Mouse (Mus musculus) c-Kit-negative CD71-positive TER-119-positive erythroid progenitor cells, embryonic 14.5 days (primary cell): ENCODE results near the gene Fam83d.
A peak's percentile ranks its signal among the peaks of the same experiment; 100 is the strongest.
"Not testable (repeated sequence)": the region's sequence is repeated elsewhere in the genome, so short reads cannot be mapped to it uniquely, and the experiment has no call there.

Experiments used
- DNase-seq: peaks from one replicate; pipeline ENCODE4 v3.0.0-alpha.2; 2013; ENCODE audit warnings: low read depth, low spot score

The Fam83d gene

GRCm38 (mm10) chr2:158767742-158768339 is at the start of gene Fam83d:
Gene Fam83d, plus strand, starts transcription at chr2:158768093.
- DNase-seq = peak; percentile 92

- no peak for DNase-seq
Observed at GRCm38 (mm10) chr2:158718816-158719549, 48.9 kb upstream of the Fam83d start.

- DNase-seq = no peak
Observed at GRCm38 (mm10) chr2:158720715-158721370, 47.0 kb upstream of the Fam83d start.

GRCm38 (mm10) chr2:158721481-158721880 is 46.4 kb upstream of the Fam83d start:
- no peak for DNase-seq

GRCm38 (mm10) chr2:158722135-158722534 is 45.8 kb upstream of the Fam83d start:
- no peak for DNase-seq

GRCm38 (mm10) chr2:158722991-158723551 is 44.8 kb upstream of the Fam83d start:
- no peak for DNase-seq

GRCm38 (mm10) chr2:158723806-158724205 is 44.1 kb upstream of the Fam83d start:
- no peak for DNase-seq

- no peak for DNase-seq
Observed at GRCm38 (mm10) chr2:158726252-158726651, 41.6 kb upstream of the Fam83d start.

- DNase-seq = no peak
Observed at GRCm38 (mm10) chr2:158728061-158728815, 39.7 kb upstream of the Fam83d start.

- DNase-seq = no peak
Observed at GRCm38 (mm10) chr2:158730896-158731295, 37.0 kb upstream of the Fam83d start.

GRCm38 (mm10) chr2:158732521-158732920 is 35.4 kb upstream of the Fam83d start:
- no peak for DNase-seq

- DNase-seq = no peak
Observed at GRCm38 (mm10) chr2:158733136-158733535, 34.8 kb upstream of the Fam83d start.

- no peak for DNase-seq
Observed at GRCm38 (mm10) chr2:158733914-158734313, 34.0 kb upstream of the Fam83d start.

GRCm38 (mm10) chr2:158734500-158735152 is 33.3 kb upstream of the Fam83d start:
- DNase-seq = no peak

GRCm38 (mm10) chr2:158735340-158735739 is 32.6 kb upstream of the Fam83d start:
- no peak for DNase-seq

- not testable (repeated sequence) for DNase-seq
Observed at GRCm38 (mm10) chr2:158736247-158736646, 31.6 kb upstream of the Fam83d start.

GRCm38 (mm10) chr2:158738591-158738990 is 29.3 kb upstream of the Fam83d start:
- no peak for DNase-seq

- no peak for DNase-seq
Observed at GRCm38 (mm10) chr2:158739113-158739512, 28.8 kb upstream of the Fam83d start.

GRCm38 (mm10) chr2:158741011-158741501 is 26.8 kb upstream of the Fam83d start:
- DNase-seq = no peak

- no peak for DNase-seq
Observed at GRCm38 (mm10) chr2:158742431-158742830, 25.5 kb upstream of the Fam83d start.
